Mouse (Mus musculus) thymus, adult 2 months (tissue): ENCODE data around the gene Gm20388.

Experiments
- CTCF ChIP-seq: fragments of 200-500 bp; IDR thresholded peaks from 2 replicates; pipeline ENCODE4 v1.5.1; 2012; ENCODE audit warnings: mild to moderate bottlenecking, control low read depth, low read length, moderate library complexity, borderline replicate concordance; ENCODE audit not compliant: control insufficient read depth, poor library complexity, insufficient read depth; ENCODE audit errors: extremely low read depth
- POLR2A ChIP-seq: fragments of 200-500 bp; IDR thresholded peaks from 2 replicates; pipeline ENCODE4 v1.6.1; 2012; ENCODE audit warnings: mild to moderate bottlenecking, low read length, control low read depth, moderate library complexity; ENCODE audit not compliant: control insufficient read depth, poor library complexity, insufficient read depth; ENCODE audit errors: extremely low read depth

- no peak for TF ChIP-seq CTCF
- TF ChIP-seq POLR2A = no peak
Observed at GRCm38 (mm10) chr8:123682073-123682761, 3771.6 kb downstream of the Gm20388 start.
